Mouse (Mus musculus): Measurements from ENCODE around the gene Acsf3.

Gene Acsf3

GRCm38 (mm10) chr8:122852546-122852905 lies 77.2 kb downstream of the Acsf3 start:
- DNase-seq = no peak

GRCm38 (mm10) chr8:122853340-122853771 lies 78.1 kb downstream of the Acsf3 start:
- no peak for DNase-seq

- DNase-seq = no peak
Measured at GRCm38 (mm10) chr8:122854388-122854787, 79.1 kb downstream of the Acsf3 start.

- DNase-seq = no peak
Measured at GRCm38 (mm10) chr8:122855123-122855522, 79.8 kb downstream of the Acsf3 start.

- no peak for DNase-seq
Measured at GRCm38 (mm10) chr8:122856288-122856687, 81.0 kb downstream of the Acsf3 start.

- no peak for DNase-seq
Measured at GRCm38 (mm10) chr8:122859843-122860242, 84.6 kb downstream of the Acsf3 start.

- DNase-seq = no peak
Measured at GRCm38 (mm10) chr8:122864719-122865129, 89.4 kb downstream of the Acsf3 start.

- DNase-seq = peak; percentile 77
Measured at GRCm38 (mm10) chr8:122865441-122865840, 90.2 kb downstream of the Acsf3 start.

GRCm38 (mm10) chr8:122866231-122866630 lies 90.9 kb downstream of the Acsf3 start:
- DNase-seq = no peak
